Mouse (Mus musculus) heart, embryonic 16.5 days (tissue): ENCODE measurements at regions not wholly inside any gene's neighbourhood (a gene's known extent, or its start where the extent isn't known, plus 50 kb on each side); places are given as distances from the start of the nearest gene placed in this dataset.

ENCODE experiments used
- ATAC-seq: fragments of 200-750 bp; cut with Nextera tagmentation; replicated peaks from 2 replicates; pipeline ENCODE4 v1.8.0; 2017; ENCODE audit warnings: moderate number of reproducible peaks; ENCODE audit not compliant: insufficient read depth, low FRiP score; ENCODE audit errors: extremely low read depth
- H3K27ac ChIP-seq: fragments of 300-500 bp; sonication (generic); 2 replicates; pipeline ENCODE4 v1.5.1; 2014; ENCODE audit warnings: mild to moderate bottlenecking, low read length, control low read depth, moderate library complexity
- H3K27me3 ChIP-seq: fragments of 300-500 bp; sonication (generic); 2 replicates; pipeline ENCODE4 v1.6.1; 2014; ENCODE audit warnings: low read length, mixed read lengths; ENCODE audit not compliant: control insufficient read depth, insufficient read depth
- H3K36me3 ChIP-seq: fragments of 300-500 bp; sonication (generic); 2 replicates; pipeline ENCODE4 v1.6.1; 2014; ENCODE audit not compliant: control insufficient read depth, insufficient read depth
- H3K4me1 ChIP-seq: fragments of 300-500 bp; sonication (generic); 2 replicates; pipeline ENCODE4 v1.6.1; 2014; ENCODE audit warnings: low read length, mixed read lengths; ENCODE audit not compliant: control insufficient read depth, insufficient read depth
- H3K4me2 ChIP-seq: fragments of 300-500 bp; sonication (generic); 2 replicates; pipeline ENCODE4 v1.6.1; 2014; ENCODE audit warnings: low read depth, mild to moderate bottlenecking, control low read depth, low read length
- H3K4me3 ChIP-seq: fragments of 300-500 bp; sonication (generic); 2 replicates; pipeline ENCODE4 v1.5.1; 2014; ENCODE audit warnings: mild to moderate bottlenecking, control low read depth, low read length
- H3K9ac ChIP-seq: fragments of 300-500 bp; sonication (generic); 2 replicates; pipeline ENCODE4 v1.6.1; 2014; ENCODE audit warnings: low read length, control low read depth
- H3K9me3 ChIP-seq: fragments of 300-500 bp; sonication (generic); replicated peaks from 2 replicates; pipeline ENCODE4 v1.6.1; 2016; ENCODE audit warnings: low read length; ENCODE audit not compliant: control insufficient read depth
- WGBS: fragments of 180-500 bp; shearing (Covaris S2); extraction: QIAGEN DNeasy Blood & Tissue Kit; methylation state at CpG from one replicate; pipeline ENCODE4 v1.1.7; 2014; 5-methylcytosine and 5-hydroxymethylcytosine counted together

DNA sequence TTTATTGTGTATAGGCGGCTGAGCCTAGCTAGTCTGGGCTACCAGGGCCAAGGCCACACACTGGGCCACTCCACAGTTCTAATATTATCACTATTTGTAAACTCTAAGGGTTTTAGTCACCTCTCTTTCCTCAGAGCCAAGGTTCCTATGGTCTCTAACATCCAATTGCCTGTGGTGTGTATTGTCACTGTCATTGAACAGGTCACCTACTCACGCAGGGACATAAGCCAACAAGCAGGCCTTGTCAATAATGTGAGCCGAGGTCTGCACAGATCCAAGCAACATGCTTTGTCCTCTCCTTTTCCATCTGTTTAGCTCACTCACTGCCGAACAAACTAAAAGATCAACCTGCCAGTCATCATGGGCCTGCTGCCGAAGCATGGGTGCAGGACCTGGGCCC lies 79.5 kb upstream of the Ywhaq start:
- H3K27ac ChIP-seq, result no peak overlapping the region
- H3K9ac ChIP-seq, result no peak overlapping the region
- 78% methylated on average over 5 of the region's 5 CpGs for WGBS
- H3K9me3 ChIP-seq, result no peaks in the 10 kb centered on the region; the same call in 1 of the 2 replicates
- H3K27me3 ChIP-seq, result no peaks in the 10 kb centered on the region
- H3K4me1 ChIP-seq, result peaks cover 7% of the 10 kb centered on the region
- no peak overlapping the region for H3K4me2 ChIP-seq
- ATAC-seq, result no peak
- H3K36me3 ChIP-seq, result no peaks in the 10 kb centered on the region
- H3K4me3 ChIP-seq, result no peak overlapping the region

DNA sequence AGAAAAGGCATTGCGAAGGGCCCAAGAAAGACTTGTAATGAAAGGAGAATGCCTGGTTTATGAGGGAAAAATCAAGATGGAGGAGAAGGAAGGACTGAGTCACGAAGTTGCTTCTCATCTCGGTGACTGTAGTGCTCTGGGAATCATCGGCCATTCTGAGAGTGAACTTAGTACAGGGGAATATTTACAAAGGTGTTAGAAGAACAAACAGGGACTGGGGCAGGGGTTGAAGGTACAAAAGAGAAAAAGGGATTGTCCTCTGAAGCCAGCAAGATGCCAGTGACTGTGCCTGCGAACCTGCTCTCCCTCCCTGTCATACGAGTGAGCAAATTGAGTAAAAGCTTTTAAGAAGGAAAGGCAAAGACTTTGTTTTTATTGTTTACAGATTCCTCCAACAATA lies 78.1 kb upstream of the Ywhaq start:
- no peak overlapping the region for H3K4me3 ChIP-seq
- no peak overlapping the region for H3K4me2 ChIP-seq
- H3K4me1 ChIP-seq, result peaks cover 7% of the 10 kb centered on the region
- H3K27ac ChIP-seq, result no peak overlapping the region
- 88% methylated on average over 6 of the region's 6 CpGs for WGBS
- no peak overlapping the region for H3K9ac ChIP-seq
- no peaks in the 10 kb centered on the region; the same call in 1 of the 2 replicates for H3K9me3 ChIP-seq
- H3K27me3 ChIP-seq, result no peaks in the 10 kb centered on the region
- ATAC-seq, result no peak
- H3K36me3 ChIP-seq, result no peaks in the 10 kb centered on the region

DNA sequence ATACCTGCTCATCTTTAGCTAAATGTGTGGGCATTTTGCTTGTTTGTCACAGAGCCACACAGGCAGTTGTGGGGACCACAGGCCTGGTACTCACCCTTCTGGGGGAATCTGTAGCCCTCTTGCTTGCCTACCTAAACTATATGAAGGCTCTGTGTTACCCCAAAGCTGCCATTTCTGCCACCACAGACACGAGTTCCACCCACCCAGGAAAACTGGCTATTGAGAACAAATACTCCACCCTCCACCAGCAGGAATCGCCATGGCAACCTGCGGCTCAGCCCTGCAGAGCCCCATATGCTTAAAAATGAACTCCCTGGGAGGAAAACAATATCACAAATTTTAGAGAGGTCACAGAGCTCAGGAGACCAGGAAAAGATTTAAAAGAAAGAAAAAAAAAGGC lies 76.0 kb upstream of the Ywhaq start:
- 69% methylated on average over 3 of the region's 3 CpGs for WGBS
- Histone ChIP-seq H3K9me3 (no peaks in the 10 kb centered on the region; the same call in 1 of the 2 replicates), H3K9ac (no peak overlapping the region), H3K4me3 (no peak overlapping the region), H3K27me3 (no peaks in the 10 kb centered on the region), H3K4me2 (no peak overlapping the region), H3K36me3 (no peaks in the 10 kb centered on the region), H3K4me1 (peaks cover 7% of the 10 kb centered on the region), H3K27ac (no peak overlapping the region)
- ATAC-seq, result no peak

DNA sequence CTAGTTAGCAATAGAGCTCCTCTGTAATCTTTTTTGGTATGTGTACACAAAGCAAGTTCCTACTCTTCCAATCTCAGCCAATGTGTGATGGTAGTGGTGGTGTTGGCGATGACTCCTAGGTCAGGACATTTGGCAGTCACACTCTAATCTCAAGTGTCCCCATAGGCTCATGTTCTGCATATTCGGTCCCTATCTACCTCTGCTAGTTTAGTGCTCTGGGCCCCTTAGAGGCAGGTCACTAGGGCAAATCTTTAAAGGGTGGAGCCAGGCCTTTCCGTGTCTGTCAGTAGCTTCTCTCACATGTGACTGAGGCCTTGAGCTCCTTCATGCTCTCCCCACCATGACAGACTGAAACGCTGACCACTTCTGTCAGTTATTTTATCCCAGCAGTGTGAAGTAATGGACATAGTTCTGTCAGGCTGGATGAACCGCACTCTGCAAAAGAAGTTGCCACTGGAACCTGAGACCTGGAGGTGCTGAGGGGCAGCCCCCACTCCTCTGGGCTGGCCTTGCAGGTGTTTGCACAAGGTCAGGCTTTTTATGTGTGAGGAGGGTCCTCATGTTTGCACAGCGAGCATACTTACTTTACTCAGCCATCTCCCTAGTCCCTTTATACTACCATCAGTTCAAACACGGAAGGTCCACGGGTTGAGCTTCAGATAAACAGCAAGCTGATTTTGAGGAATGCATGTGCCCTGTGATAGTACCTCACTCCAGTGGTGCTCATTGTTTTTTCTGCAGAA lies 75.3 kb upstream of the Ywhaq start:
- WGBS, result 39% methylated on average over 8 of the region's 8 CpGs
- Histone ChIP-seq H3K4me2 (no peak overlapping the region), H3K27me3 (no peaks in the 10 kb centered on the region), H3K4me3 (no peak overlapping the region), H3K9ac (no peak overlapping the region), H3K4me1 (peaks cover 7% of the 10 kb centered on the region), H3K27ac (no peak overlapping the region), H3K9me3 (no peaks in the 10 kb centered on the region; the same call in 1 of the 2 replicates), H3K36me3 (no peaks in the 10 kb centered on the region)
- ATAC-seq, result peak; percentile 37; the same call in 1 of the 2 replicates

DNA sequence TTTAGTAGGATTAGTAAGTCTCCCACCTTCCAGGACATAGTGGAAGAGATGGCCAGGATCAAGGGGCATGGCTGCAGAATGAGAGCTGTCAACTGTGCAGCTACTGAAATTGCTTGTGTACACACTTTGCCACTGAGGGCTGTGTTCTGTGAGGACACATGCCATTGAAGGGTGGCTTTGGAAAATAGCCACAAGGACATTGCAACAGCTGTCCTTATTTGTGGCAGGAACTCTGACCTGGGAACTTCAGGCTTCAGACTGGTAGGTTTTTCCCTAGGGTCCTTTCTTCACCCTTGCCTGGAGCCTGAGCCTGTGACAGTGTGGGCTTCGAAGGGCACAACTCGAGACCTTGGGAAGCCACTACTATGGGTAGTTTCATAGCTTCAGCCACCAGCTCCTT lies 64.2 kb upstream of the Ywhaq start:
- H3K4me3 ChIP-seq, result no peak overlapping the region
- no peak overlapping the region for H3K27ac ChIP-seq
- no peak overlapping the region for H3K4me2 ChIP-seq
- no peak overlapping the region for H3K9ac ChIP-seq
- ATAC-seq, result no peak
- H3K4me1 ChIP-seq, result no peaks in the 10 kb centered on the region
- H3K27me3 ChIP-seq, result no peaks in the 10 kb centered on the region
- H3K36me3 ChIP-seq, result no peaks in the 10 kb centered on the region
- 76% methylated on average over 2 of the region's 2 CpGs for WGBS
- no peaks in the 10 kb centered on the region for H3K9me3 ChIP-seq

DNA sequence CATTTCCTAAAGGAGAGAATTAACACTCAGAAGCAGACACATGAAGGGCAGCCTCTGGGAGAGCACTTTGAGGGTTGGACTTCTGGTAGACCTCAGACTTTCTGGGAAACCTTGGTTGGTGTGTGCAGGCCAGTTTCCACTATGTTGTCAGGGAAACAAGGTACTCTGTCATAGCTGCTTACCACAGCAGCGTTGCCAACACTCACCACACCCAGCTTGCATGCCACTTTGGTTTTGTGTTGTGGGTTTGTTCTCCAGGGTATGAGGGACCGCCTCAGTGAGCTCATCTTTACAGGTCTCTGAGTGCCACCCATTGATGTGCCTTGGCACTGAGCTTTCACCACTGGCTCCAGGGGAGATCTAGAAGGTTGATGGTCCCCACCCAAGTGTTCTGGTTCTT lies 62.8 kb upstream of the Ywhaq start:
- H3K4me1 ChIP-seq, result no peaks in the 10 kb centered on the region
- H3K9me3 ChIP-seq, result no peaks in the 10 kb centered on the region
- H3K27ac ChIP-seq, result no peak overlapping the region
- 83% methylated on average over 2 of the region's 2 CpGs for WGBS
- H3K4me2 ChIP-seq, result no peak overlapping the region
- no peak overlapping the region for H3K9ac ChIP-seq
- H3K27me3 ChIP-seq, result no peaks in the 10 kb centered on the region
- no peak for ATAC-seq
- H3K4me3 ChIP-seq, result no peak overlapping the region
- no peaks in the 10 kb centered on the region for H3K36me3 ChIP-seq

DNA sequence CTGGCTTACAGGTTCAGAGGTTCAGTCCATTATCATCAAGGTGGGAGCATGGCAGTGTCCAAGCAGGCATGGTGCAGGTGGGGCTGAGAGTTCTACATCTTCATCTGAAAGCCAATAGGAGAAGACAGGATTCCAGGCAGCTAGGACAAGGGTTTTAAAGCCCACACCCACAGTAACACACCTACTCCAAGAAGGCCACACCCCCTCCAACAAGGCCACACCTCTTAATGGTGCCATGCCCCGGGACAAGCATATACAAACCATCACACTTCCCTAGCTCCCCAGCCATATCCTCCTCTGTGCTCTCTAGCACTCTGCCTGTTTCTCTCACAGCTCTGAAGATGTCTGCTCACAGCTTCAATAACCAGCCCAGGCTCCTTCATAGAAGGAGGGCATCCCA lies 61.8 kb upstream of the Ywhaq start:
- Histone ChIP-seq H3K9ac (no peak overlapping the region), H3K9me3 (no peaks in the 10 kb centered on the region), H3K27ac (no peak overlapping the region), H3K4me2 (no peak overlapping the region), H3K4me3 (no peak overlapping the region), H3K36me3 (no peaks in the 10 kb centered on the region), H3K4me1 (no peaks in the 10 kb centered on the region), H3K27me3 (no peaks in the 10 kb centered on the region)
- no peak for ATAC-seq
- 50% methylated on average over 1 of the region's 1 CpGs for WGBS

DNA sequence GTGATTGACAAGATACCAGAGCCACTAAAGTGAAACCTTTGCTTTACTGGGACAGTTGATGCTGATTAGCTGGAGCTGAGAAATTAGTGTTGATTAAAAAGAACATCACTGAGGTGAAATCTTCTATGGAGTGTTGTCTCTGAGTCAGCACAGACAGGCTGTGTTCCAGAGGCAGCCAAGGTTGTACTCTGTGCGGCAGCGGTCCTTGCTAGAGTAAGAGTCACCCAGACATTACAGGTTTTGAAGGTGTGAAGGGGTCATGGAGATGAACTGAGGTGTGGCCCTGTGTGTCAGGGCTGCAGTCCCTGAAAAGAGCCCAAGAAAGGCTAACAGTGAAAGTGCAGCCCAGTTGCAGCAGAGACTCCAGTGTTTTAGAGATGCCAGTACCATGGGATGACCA lies 59.1 kb upstream of the Ywhaq start:
- no peak for ATAC-seq
- 77% methylated on average over 2 of the region's 2 CpGs for WGBS
- Histone ChIP-seq H3K4me2 (no peak overlapping the region), H3K4me3 (no peak overlapping the region), H3K9ac (no peak overlapping the region), H3K27ac (no peak overlapping the region), H3K36me3 (no peaks in the 10 kb centered on the region), H3K9me3 (no peaks in the 10 kb centered on the region), H3K4me1 (0 out of 2 replicates have a peak, but pooled peaks cover 3% of the 10 kb centered on the region), H3K27me3 (no peaks in the 10 kb centered on the region)

DNA sequence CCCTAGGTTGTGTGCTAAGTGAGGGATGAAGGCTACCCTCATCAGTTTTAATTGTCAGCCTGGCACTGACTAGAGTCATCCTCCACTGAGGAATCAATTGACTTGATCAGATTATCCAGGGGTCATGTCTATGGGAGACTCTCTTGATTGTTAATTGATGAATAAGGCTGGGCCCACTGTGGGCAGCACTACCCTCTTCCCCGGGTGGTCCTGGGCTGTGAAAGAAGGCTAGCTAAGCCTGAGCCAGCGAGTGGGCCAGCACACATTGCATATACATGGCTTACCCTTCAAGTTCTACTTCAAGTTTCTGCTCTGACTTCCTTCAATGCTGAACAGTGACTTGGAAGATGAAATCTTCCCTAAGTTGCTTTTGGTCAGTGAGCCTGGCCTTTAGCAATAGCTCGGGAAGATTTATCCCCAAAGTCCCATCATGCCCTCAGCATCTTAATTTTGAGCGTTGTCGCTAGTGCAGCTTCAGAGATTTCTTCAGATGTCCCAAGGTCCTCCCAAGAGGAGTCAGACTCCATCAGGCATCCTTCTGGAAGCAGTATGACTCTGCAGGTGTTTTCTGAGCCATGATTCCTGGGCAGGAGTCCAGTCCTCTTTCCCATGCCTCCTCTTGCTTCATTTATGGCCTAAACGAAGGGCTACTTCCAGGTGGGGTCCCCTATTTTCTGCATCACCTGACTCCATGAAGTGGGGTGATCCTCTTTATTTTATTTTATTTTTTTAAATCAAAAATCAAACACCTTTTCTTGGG lies 55.7 kb upstream of the Ywhaq start:
- 84% methylated on average over 6 of the region's 6 CpGs for WGBS
- Histone ChIP-seq H3K4me1 (0 out of 2 replicates have a peak, but pooled peaks cover 3% of the 10 kb centered on the region), H3K9ac (no peak overlapping the region), H3K36me3 (no peaks in the 10 kb centered on the region), H3K27me3 (no peaks in the 10 kb centered on the region), H3K9me3 (no peaks in the 10 kb centered on the region), H3K4me2 (no peak overlapping the region), H3K4me3 (no peak overlapping the region), H3K27ac (no peak overlapping the region)
- ATAC-seq, result 0 out of 2 replicates have a peak, but pooled peaks have one; percentile 7
